Comparison of ENCODE assay signal across 14 mouse cellular contexts in the genomic region with DNA sequence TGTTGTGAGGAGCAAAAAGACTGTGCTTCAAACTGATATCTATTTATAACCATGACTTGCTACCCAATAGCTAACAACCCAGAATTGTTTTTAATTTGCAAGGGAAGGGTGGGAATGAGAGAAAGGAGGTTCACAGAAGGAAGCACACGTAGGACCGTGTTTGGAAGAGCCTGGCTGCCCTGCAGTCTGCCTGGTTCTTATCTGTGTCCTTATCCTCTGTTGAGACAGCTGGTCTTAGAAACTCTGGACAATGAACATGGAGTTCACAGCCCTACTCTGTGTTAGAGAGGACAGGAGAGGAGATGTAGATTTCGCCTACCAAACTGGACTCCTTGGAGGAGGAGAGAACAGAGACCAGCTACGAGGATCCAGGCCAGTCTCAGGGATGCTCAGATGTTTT.
DNase-seq lines count a peak whose midpoint lies in the region; ATAC-seq and TF ChIP-seq lines count a peak whose summit lies in the region.
"Had no signal": no experiment of that assay in that cellular context is flagged by ENCODE, and none has a peak within 500 bp of the region (broad histone marks: within the 10 kb centered on the region; RNA-seq: fewer than 3 reads in every experiment).

No protein-coding gene starts in this region.

- ATAC-seq in liver, embryonic 11.5 days (replicated peaks; ENCODE audit: low FRiP score): peak; percentile 44; the same call in 1 of the 2 replicates
- peak; percentile 25; the same call in 1 of the 2 replicates for ATAC-seq in intestine, embryonic 16.5 days
- ATAC-seq in stomach, embryonic 16.5 days (ENCODE audit: insufficient read depth, low FRiP score): peak; percentile 12; the same call in 1 of the 2 replicates
- ATAC-seq in midbrain, postnatal 0 days (ENCODE audit: low FRiP score): no peak
- ATAC-seq: forebrain, embryonic 15.5 days had no signal

- intact Hi-C loops in heart, postnatal 10 days (cut with DNase I): no loop called here

- H3K9ac ChIP-seq in liver, embryonic 11.5 days (ENCODE audit: low read depth, low read length): no peak overlapping the region
- H3K9ac ChIP-seq in intestine, embryonic 16.5 days (ENCODE audit: low read depth, low read length): no peak overlapping the region
- no peak overlapping the region for H3K9ac ChIP-seq in stomach, embryonic 16.5 days (ENCODE audit: low read length)
- no peak overlapping the region for H3K9ac ChIP-seq in midbrain, postnatal 0 days (replicated peaks; ENCODE audit: low read length, poor library complexity, severe bottlenecking)
- H3K9ac ChIP-seq: forebrain, embryonic 15.5 days; hindbrain, embryonic 12.5 days; limb, embryonic 13.5 days had no signal

- H3K4me2 ChIP-seq in liver, embryonic 11.5 days: peak overlapping the region; percentile 0; the same call in 1 of the 2 replicates
- no peak overlapping the region for H3K4me2 ChIP-seq in intestine, embryonic 16.5 days (ENCODE audit: low read depth, low read length)
- 0 out of 2 replicates have a peak overlapping the region, but pooled peaks have one; percentile 8 for H3K4me2 ChIP-seq in stomach, embryonic 16.5 days (ENCODE audit: low read depth, low read length)
- H3K4me2 ChIP-seq in midbrain, postnatal 0 days (ENCODE audit: low read depth, low read length, poor library complexity, severe bottlenecking): no peak overlapping the region
- H3K4me2 ChIP-seq: forebrain, embryonic 15.5 days; hindbrain, embryonic 12.5 days; limb, embryonic 13.5 days had no signal

- WGBS in heart, embryonic 10.5 days: 49% methylated on average over 4 of the region's 4 CpGs
- 58% methylated on average over 4 of the region's 4 CpGs for WGBS in liver, embryonic 11.5 days
- 80% methylated on average over 4 of the region's 4 CpGs for WGBS in intestine, embryonic 16.5 days
- WGBS in stomach, embryonic 16.5 days: 71% methylated on average over 4 of the region's 4 CpGs
- 93% methylated on average over 4 of the region's 4 CpGs for WGBS in midbrain, postnatal 0 days

- no peak for DNase-seq in heart, embryonic 10.5 days (ENCODE audit: low spot score)
- DNase-seq in heart, postnatal 10 days: no peak
- DNase-seq in liver, embryonic 11.5 days (ENCODE audit: low spot score): no peak
- DNase-seq in liver: no peak
- DNase-seq in retina, postnatal 1 day: no peak
- no peak for DNase-seq in midbrain, postnatal 0 days (ENCODE audit: low spot score)
- DNase-seq: cerebellum, adult 11 months; midbrain, embryonic 14.5 days; thymus, postnatal 4 days had no signal

- H3K9me3 ChIP-seq in heart, embryonic 10.5 days: no peaks in the 10 kb centered on the region
- no peaks in the 10 kb centered on the region for H3K9me3 ChIP-seq in liver, embryonic 11.5 days (ENCODE audit: control insufficient read depth, low read length)
- H3K9me3 ChIP-seq in intestine, embryonic 16.5 days (ENCODE audit: control insufficient read depth, low read length): no peaks in the 10 kb centered on the region
- H3K9me3 ChIP-seq in stomach, embryonic 16.5 days (replicated peaks; ENCODE audit: control insufficient read depth, low read length): no peaks in the 10 kb centered on the region
- H3K9me3 ChIP-seq in midbrain, postnatal 0 days (ENCODE audit: low read length): no peaks in the 10 kb centered on the region
- H3K9me3 ChIP-seq: forebrain, embryonic 15.5 days; hindbrain, embryonic 12.5 days; limb, embryonic 13.5 days had no signal

- H3K4me3 ChIP-seq in heart, embryonic 10.5 days: no peak overlapping the region
- no peak overlapping the region for H3K4me3 ChIP-seq in liver, embryonic 11.5 days (ENCODE audit: low read depth, low read length)
- H3K4me3 ChIP-seq in intestine, embryonic 16.5 days (ENCODE audit: low read length): no peak overlapping the region
- no peak overlapping the region for H3K4me3 ChIP-seq in stomach, embryonic 16.5 days (replicated peaks; ENCODE audit: low read length)
- no peak overlapping the region for H3K4me3 ChIP-seq in midbrain, postnatal 0 days (ENCODE audit: low read depth, low read length)
- H3K4me3 ChIP-seq: forebrain, embryonic 15.5 days; hindbrain, embryonic 12.5 days; limb, embryonic 13.5 days had no signal

- peak overlapping the region; percentile 67 for H3K27ac ChIP-seq in heart, embryonic 10.5 days
- H3K27ac ChIP-seq in liver, embryonic 11.5 days (ENCODE audit: low read depth, low read length): peak overlapping the region; percentile 8; the same call in 1 of the 2 replicates
- peak overlapping the region; percentile 11; the same call in 1 of the 2 replicates for H3K27ac ChIP-seq in intestine, embryonic 16.5 days (ENCODE audit: low read length)
- peak overlapping the region; percentile 81 for H3K27ac ChIP-seq in stomach, embryonic 16.5 days (ENCODE audit: low read length)
- H3K27ac ChIP-seq in midbrain, postnatal 0 days (ENCODE audit: low read depth, low read length): no peak overlapping the region
- H3K27ac ChIP-seq: forebrain, embryonic 15.5 days; hindbrain, embryonic 12.5 days; limb, embryonic 13.5 days had no signal

- peaks cover 41% of the 10 kb centered on the region for H3K4me1 ChIP-seq in heart, embryonic 10.5 days
- peaks cover 33% of the 10 kb centered on the region for H3K4me1 ChIP-seq in liver, embryonic 11.5 days (replicated peaks; ENCODE audit: control insufficient read depth, insufficient read depth, low read length)
- 0 out of 2 replicates have a peak, but pooled peaks cover 7% of the 10 kb centered on the region for H3K4me1 ChIP-seq in intestine, embryonic 16.5 days (ENCODE audit: control insufficient read depth, insufficient read depth, low read length)
- H3K4me1 ChIP-seq in stomach, embryonic 16.5 days (ENCODE audit: control insufficient read depth, insufficient read depth, low read length): peaks cover 10% of the 10 kb centered on the region
- no peaks in the 10 kb centered on the region for H3K4me1 ChIP-seq in midbrain, postnatal 0 days (ENCODE audit: insufficient read depth, low read length)
- H3K4me1 ChIP-seq: forebrain, embryonic 15.5 days; hindbrain, embryonic 12.5 days had no signal

- TF ChIP-seq CTCF in midbrain, postnatal 0 days (IDR thresholded peaks at IDR 0.05): no peak

- H3K36me3 ChIP-seq in heart, embryonic 10.5 days: no peaks in the 10 kb centered on the region
- no peaks in the 10 kb centered on the region for H3K36me3 ChIP-seq in liver, embryonic 11.5 days (ENCODE audit: control insufficient read depth, insufficient read depth, low read length)
- no peaks in the 10 kb centered on the region for H3K36me3 ChIP-seq in intestine, embryonic 16.5 days (ENCODE audit: control insufficient read depth, insufficient read depth, low read length)
- no peaks in the 10 kb centered on the region for H3K36me3 ChIP-seq in stomach, embryonic 16.5 days (ENCODE audit: control insufficient read depth, insufficient read depth, low read length)
- no peaks in the 10 kb centered on the region for H3K36me3 ChIP-seq in midbrain, postnatal 0 days (ENCODE audit: insufficient read depth, low read length)
- H3K36me3 ChIP-seq: forebrain, embryonic 15.5 days; hindbrain, embryonic 12.5 days; limb, embryonic 13.5 days had no signal

- H3K27me3 ChIP-seq in heart, embryonic 10.5 days (ENCODE audit: insufficient read depth, poor library complexity, severe bottlenecking): no peaks in the 10 kb centered on the region
- H3K27me3 ChIP-seq in liver, embryonic 11.5 days (replicated peaks; ENCODE audit: control insufficient read depth, insufficient read depth, low read length): no peaks in the 10 kb centered on the region
- H3K27me3 ChIP-seq in intestine, embryonic 16.5 days (replicated peaks; ENCODE audit: control insufficient read depth, insufficient read depth, low read length): no peaks in the 10 kb centered on the region
- no peaks in the 10 kb centered on the region for H3K27me3 ChIP-seq in stomach, embryonic 16.5 days (ENCODE audit: control insufficient read depth, insufficient read depth, low read length)
- no peaks in the 10 kb centered on the region for H3K27me3 ChIP-seq in midbrain, postnatal 0 days (ENCODE audit: insufficient read depth, low read length)
- H3K27me3 ChIP-seq: forebrain, embryonic 15.5 days; hindbrain, embryonic 12.5 days; limb, embryonic 13.5 days had no signal

Comparison
In these comparisons a context has a peak if more than half of its experiments do, and no peak if none do; other contexts are left out.
1. H3K4me2 ChIP-seq: peak in liver, embryonic 11.5 days (single experiment) and stomach, embryonic 16.5 days (single experiment); none in intestine, embryonic 16.5 days (single experiment) and midbrain, postnatal 0 days (single experiment).